Mouse (Mus musculus) kidney, postnatal 4 days (tissue): ENCODE measurements around the gene P2rx5.

ENCODE experiments used
- DNase-seq, 2 experiments: peaks; one replicate each; pipeline ENCODE4 v3.0.0; 2021; ENCODE audit warnings: mixed read lengths in 2 of 2

Gene P2rx5

DNA sequence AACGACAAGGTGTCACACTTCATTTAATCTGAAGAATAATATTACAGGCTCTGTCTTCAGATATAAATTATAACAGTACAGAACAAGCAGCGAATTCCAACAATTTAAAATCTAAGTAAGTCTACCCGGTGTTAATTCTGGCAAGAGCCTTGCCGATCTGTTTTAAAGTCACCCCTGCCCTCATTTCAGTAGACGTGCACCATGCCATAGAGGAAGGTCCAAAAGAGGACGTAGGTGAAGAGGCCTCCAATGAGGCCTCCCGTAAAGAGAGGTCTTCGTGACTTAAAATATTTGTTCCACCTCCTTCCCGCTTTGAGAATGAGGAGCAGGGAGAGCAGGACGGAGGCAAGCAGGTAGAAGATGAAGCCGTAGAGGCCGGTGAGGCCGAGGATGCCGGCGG lies 16.0 kb downstream of the P2rx5 start:
- no peak for DNase-seq

DNA sequence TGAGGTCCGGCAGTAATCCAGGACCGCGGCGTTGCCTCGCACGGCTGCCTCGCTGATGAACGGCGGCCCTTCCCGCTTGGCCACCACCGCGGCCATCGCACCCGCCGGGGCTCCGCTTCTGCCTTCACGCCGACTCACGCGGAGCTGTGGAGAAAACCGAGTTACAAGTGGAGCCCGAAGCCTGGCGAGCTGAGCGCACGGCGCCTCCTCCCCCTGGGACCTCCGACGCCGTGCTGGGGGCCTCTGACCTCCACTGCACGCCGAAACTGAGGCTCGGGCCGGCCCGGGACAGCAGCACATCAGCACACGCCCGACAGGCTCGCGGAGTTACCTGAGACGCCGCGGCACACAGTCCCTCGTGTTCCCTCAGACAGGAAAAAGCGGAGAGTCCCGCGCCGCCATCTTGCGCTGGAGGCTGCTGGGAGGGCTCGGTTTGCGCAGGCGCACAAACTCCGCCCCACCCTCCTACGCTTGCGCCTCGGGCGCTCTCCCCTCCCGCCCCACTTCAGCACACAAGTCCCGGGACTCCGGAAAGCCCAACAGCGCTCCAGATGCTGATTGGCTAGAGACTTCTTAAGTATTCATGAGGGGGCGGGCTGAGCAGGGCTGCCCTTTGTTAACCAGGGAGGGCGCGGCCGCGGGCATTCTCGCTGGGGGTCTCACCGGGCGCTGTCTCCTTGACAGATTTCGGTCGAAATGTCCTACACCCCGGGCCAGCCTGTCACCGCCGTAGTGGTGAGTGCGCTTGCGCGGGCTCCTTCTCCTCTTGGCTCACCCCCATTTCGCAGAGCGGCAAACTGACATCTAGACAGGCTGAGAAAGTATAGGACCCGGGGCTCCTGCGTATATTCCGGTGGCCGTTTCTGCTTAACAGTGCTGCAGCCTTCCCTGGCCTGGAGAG lies 16.6 kb downstream of the P2rx5 start, which contains the start of the genes Emc6 and Tax1bp3:
TSS of gene Emc6 (minus strand) at position 430 of the 901 bp plus-strand sequence.
TSS of gene Tax1bp3 (plus strand) at position 476 of the 901 bp plus-strand sequence.
- DNase-seq, result peak; percentile 96 to 98

DNA sequence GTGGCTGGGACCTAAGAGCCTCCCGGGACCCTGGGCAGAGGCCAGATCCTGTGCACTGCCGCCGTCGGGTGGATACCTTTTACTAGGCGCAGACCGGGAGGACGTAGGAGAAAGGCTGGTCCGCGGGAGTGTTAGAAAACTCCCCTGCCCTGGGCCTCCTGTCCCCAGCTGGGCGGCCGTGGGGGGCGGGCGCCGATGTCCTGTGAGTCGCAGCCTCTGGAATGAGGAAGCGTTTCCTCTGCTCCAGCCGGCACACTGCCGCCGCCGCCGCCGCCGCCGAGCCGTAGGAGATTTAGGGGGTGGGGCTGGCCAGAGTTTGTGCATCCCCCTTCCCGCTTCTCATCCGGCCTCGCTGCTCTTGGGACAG lies 17.3 kb downstream of the P2rx5 start:
- DNase-seq, result peak; percentile 90 to 95

DNA sequence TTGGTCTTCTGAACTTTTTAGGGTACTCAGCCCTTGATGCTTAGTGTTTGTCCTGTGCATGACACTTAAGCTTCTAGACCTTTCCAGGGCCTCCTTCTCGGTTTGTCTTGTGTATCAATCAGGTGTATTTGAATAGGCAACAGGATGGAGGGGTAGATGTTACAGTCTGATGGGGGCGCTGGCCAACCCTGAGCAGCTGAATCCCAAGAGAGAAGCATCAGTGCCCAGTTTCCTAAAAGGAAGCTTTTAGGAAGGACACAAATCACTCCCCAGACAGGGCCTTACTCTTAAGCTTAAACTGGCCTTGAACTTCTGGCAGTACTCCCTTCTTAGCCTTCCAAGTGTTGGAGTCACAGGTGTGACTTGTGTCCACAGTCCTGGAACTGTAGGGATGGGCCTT lies 17.7 kb downstream of the P2rx5 start:
- no peak for DNase-seq

DNA sequence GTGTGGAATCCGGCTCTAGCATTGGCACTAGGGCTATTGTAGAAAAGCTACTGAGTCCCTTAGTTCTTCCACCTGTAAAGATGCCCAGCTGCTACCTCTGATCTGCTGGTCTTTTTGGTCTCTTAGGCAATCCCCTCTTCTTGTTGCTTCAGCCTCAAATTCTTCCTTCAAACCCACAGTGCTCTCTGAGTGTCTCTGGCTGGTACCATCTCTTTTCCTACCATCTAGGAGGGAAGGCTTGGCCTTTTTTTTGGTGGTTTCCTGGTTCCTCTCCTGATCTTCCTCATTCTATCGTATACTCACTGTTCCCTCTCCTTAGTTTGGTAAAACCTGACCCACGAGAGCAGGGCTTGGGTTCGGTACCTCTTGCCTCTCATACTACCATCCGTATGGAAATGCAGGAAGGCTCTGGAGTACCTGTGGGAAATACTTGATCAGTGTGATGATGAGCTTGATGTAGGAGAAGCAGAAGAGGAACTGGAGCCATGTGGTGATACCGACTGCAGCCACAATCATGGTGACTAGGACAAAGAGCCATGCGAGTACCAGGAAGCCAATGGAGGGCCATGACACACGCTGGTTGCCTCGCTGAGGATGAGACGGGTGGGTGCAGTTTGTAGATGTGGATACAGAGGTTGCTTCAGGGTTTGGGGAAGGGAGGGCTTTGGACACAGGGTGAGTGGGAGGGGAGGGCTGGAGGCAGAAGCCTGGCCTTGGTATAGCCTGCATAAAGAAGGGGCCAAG lies 25.8 kb downstream of the P2rx5 start:
- no peak for DNase-seq

DNA sequence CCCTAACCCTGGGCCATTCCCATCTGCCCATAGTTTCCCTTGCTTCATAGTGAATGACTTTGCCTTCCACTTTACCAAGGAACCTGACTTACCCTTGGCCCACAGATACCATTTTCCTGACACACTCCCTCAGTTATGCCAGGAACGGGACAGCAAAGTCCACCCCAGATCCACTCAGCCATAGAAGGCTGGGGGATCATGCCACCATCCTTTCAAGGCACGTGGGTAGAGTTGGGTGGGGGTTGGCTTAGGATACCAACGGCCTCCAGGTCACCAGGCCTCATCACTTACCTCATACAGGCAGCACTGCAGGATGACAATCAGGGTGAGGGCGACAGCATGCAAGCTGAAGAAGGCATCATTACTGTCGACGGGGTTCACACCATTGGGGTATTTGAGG lies 27.0 kb downstream of the P2rx5 start:
- peak in 1 of 2 experiments; percentile 11 for DNase-seq

DNA sequence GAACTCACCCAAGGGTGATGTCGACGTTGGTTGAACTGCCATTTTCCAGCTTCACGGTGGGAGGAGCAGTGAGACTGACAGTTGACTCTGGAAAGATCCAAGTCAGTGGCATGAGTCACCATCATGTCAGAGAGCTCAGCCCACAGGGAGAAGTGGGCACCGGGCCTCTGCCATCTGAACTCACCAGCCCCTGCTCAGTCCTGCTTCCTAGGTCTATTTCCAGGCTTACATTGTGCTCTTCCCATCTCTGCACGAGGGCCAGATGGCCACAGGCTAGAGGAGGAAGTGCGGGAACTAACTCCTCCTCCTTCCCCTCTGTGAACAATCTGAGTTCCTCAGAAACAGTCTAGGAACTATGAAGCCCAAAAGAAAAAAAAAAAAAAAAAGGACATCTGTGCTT lies 32.8 kb downstream of the P2rx5 start:
- no peak for DNase-seq

DNA sequence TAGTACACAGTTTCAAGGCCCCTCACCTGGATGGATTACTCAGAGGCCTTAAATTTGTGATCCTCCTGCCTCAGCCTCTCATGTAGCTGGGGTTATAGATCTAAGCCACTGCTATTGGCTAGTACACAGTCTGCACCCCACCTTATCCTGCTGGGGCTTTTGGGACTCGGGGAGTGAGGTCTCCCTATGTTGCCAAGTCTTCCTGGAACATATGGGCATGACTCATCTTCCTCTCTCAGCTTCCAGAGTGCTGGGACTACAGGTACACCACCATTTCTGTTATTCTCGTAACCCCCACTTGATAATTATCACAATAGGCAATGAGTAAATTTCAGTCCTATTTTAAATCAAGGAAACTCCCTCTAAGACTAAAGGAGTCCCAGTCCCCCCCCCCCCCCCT lies 34.2 kb downstream of the P2rx5 start:
- no peak for DNase-seq

DNA sequence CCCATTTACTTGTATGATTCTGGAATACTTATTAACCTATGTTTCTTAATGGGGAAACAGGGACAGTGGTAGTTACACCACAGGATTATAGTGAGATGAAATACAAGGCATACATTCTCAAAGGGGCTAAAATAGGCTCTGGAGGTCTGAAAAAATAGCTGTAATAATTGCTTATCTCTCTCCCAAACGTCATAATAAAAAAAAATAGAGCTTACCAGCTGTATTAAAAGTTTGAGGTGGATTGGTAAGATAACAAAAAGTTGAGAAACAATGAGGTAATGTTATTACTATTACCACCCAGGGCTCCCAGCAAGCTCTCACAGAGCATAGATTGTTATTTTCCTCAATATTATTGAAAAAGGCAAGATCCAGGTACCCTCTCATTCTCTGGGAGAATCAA lies 38.0 kb downstream of the P2rx5 start:
- no peak for DNase-seq

DNA sequence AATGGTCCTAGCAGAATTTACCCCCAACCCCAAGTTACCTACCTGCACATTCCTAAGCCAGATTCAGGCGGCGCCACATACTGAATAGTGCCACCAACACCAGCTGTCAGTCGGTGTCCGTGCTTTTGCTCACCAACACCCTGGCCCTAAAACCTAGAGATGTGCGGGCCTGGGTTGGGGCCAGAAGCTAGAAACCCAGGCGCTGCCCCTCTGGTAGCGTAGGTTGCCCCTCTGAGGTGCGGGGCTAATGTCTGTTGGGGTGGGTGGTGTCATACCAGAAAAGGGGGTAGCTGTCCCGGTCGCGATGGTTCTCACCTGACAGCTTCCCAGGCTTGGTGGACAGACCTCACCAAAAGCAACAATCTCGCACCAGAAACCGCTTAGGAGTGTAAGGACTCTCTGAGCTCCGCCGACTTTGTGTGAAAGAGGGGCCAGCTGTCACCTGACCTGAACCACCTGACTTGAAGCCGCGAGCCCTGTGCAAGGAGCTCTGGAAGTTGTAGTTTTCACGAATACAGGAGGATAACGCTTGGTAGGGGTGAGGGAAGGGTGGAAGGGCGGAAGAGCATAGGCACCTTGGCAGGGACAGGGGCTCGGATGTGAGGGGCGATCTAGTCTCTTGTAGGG lies 38.5 kb downstream of the P2rx5 start, which contains the start of gene Ctns:
TSS of gene Ctns (minus strand) at position 440 of the 627 bp plus-strand sequence.
- peak; percentile 79 to 90 for DNase-seq

DNA sequence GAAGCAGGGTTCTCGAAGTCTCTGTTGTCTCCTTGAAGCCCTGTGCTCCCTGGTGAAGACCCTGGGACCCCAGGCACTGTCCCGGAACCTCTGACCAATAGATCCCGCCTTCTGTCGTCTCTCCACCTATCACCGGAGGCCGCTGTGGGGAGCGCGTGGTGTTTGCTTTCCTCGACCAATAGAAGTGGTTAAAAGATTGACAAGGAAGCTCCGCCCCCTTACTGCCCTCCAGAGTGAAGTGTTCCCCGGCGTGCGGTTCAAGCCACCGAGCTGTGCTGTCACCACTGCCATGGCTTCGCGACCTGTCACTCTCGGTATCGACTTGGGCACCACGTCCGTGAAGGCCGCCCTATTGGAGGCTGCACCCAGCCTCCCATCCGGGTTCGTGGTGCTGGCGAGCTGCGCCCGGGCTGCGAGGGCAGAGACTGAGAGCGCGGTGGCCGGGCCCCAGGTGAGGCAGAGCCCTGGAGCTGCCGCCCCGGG lies 39.0 kb downstream of the P2rx5 start, which contains the start of gene Shpk:
TSS of gene Shpk (plus strand) at position 231 of the 483 bp plus-strand sequence.
- DNase-seq, result peak; percentile 94 to 96

DNA sequence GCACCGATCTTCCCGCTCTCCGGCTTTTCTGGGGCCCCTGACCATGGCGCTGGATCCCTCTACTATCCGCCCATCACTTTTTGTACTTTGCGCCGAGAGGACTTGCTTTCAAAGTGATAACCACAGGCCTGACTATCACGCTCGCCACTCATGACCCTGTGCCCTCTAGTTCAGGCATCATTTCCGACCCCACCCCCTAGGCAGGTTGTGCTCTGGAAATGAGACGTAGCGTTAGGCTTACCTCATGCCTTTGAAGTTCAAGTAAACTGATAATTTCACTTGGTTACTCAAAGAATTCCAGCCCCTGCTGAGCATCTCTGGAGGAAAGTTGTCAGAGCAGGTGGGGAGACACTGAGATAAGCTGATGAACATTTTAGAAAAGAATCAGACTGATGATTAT lies 39.7 kb downstream of the P2rx5 start:
- no peak for DNase-seq

DNA sequence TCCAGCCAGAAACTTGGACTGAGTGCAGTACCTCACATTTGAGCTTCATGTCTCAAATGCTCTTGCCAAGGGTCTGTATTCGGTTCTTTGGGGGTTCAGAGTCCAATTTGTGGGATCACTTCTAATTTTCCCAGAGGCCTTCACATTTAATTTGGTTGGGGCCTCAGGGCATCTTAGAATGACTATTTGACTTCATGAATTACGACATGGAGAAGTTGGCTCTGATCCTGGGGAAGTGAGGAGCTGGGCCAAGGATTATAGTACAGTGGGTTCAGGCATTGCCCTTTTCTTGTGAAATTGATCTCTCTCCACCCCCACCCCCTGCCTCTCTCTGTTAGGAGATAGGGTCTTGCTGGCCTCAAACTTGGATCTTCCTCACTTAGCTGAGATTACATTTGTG lies 40.8 kb downstream of the P2rx5 start:
- DNase-seq, result no peak

DNA sequence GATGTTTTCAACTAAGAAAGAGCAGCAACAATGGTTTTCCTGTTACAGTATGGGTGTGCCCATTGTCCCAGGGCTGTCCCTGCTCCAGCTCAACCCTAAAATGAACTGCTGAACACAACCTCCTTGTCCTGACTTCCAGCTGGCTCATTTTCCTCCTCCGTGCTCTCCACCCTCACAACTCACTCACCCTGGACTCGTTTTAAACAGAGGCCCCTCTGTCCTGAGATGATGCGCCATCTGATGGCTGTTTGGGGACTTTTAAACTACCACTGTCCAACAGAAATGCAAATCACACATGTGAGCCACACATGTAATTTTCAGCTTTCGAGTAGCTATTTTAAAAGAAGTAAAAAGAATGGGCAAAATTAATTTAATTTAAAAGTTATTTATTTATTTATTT lies 41.4 kb downstream of the P2rx5 start:
- peak; percentile 14 to 34 for DNase-seq

DNA sequence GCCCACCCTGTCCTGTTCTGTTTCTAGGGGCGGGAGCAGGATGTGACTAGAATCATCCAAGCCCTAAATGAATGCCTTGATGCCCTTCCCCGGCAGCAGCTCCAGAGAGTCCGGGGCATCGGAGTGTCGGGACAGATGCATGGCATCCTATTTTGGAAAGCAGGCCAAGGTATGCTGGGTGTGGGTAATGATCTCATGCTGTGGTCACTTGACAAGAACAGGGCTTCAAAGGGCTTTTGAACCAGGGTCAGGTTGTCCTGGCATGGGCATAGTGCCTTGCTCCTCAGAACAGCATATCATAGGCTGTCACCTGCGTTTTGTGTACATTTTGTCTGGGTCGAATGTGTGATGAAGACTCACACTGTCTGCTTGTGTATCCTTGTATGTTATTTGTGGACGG lies 43.7 kb downstream of the P2rx5 start:
- no peak for DNase-seq

DNA sequence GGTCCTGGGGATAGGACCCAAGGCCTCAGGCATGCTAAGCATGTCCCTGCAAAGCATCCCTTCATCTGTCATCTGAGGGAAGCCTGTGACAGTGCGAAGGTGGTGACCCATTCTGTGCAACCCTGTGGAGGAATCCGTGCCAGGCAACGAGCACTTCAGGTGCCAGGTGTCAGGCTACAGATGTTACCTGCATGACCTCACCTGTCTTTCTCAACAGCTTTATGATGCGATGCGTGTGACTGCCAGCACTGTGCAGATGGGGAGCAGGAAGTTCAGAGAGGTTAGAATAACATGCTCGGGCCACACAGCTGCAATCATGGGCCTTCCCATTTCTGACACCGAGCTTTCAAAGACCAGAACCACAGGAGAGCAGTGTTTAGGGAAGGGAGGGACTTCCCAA lies 45.0 kb downstream of the P2rx5 start:
- DNase-seq, result no peak

DNA sequence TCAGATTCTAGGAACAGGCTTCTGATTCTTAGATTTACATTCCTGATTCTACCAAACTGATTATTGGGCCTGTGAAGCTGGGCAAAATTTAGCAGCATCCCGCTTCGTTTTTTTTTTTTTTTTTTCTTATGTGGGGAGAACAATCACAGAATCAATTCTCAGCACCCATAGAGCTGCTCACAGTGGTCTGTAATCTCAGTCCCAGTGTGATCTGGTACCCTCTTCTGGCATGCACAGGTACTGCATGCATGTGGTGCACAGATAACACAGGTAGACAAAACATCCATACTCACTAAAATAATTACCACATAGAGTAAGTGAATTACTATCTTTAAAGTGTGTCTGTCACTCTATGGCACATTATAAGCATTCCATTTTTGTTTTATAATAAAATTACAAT lies 47.4 kb downstream of the P2rx5 start:
- peak in 1 of 2 experiments; percentile 16 for DNase-seq

DNA sequence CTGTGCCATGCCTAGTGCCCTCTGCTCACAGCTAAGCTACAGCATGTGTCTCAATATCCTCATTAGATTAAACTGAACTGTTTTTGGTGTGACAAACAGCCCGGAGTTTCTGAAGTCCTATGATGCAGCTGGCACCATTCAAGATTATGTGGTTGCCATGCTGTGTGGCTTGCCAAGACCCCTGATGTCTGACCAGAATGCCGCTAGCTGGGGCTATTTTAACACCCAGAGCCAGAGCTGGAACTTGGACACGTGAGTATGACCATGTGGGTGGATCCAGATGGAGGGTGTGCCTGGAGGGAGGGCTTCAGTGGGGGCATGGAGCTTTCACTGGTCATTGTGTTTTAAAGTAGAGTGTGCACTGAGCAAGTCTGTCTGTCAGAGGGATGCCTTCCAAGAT lies 53.7 kb downstream of the P2rx5 start:
- no peak for DNase-seq

DNA sequence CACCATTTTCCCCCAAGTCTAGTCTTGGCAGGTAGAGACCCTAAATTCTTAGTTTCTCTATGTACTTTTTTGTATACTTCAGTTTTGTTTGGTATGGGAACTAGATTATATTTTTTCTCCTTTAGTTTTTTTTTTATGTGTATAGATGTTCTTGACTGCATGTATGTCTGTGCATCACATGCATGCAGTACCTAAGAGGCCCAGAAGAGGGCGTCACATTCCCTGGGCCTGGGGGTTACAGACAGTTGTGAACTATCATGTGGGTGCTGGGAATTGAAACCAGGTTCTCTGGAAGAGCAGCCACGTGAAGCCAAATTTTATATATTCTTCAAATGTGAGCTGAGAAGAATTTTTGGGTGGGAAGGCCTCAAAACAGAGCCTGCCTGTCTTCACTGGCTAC lies 59.5 kb downstream of the P2rx5 start:
- no peak for DNase-seq

DNA sequence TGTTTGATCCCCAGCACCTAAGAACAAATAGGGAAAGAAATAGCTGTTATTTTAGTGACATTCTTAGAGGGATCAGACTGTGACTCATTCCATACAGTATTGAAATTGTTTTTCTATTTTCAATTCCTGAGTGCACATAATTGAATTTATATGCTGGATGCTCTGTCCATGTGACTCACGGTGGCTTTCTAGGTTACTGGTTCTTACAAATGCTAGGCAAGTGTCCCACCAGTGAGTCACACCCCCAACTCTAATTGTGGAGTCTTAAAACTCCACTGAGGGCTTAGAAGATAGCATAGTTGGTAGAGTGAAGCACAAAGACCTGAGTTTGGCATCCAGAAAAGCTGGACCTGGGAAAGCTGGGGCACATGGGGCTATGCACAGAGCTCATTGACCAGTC lies 60.4 kb downstream of the P2rx5 start:
- no peak for DNase-seq
